Mouse (Mus musculus) effector memory CD4-positive, alpha-beta T cell, adult 5 months (primary cell): ENCODE data around the gene Asxl1. TPM values are rescaled to one million over a fixed set of nuclear protein-coding genes. Genes with fewer than 3 reads are reported as not detected.

Experiments
- polyA plus RNA-seq: library from polyadenylated mRNA; unstranded; fragments of 100-300 nt; shearing (Covaris generic); gene quantifications from one replicate; pipeline ENCODE4 v1.2.1, GENCODE M21; 2017

Asxl1 gene
- 42.2 TPM for polyA plus RNA-seq

DNA sequence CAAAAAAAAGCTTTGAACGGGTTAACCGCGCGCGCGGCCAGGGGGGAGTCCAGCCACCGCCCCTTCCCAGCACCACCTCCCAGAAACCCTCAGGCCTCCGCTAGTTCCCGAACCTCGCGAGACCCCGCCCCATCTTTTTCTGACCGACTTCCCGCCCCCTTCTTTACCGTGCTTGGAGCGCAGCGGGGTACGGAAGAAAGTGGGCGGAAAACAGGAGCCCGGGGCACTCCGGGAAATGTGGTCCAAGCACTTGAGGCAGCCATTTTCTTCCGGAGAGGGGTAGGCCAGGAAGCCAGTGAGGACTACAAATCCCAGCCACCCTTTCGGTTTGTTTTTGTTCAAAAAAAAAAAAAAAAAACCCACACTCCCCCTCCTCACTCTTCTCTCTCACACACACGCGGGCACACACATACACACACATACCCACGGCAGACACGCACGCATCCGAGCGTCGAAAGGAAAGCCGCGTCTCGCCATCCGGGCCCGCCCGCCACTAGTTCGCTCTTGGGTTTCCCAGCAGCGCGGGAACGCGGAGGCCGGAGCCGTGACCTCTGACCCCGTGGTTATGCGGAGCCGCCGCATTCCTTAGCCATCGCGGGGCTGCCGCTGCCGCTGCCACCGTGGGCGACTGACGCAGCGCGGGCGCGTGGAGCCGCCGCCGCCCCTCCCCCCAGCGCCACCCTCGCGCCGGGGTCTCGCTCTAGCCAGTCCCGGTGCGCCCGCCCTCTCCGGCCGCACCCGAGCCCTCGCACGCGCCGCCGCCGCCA, at the start of gene Asxl1:
TSS of gene Asxl1 (plus strand) at position 376 of the 767 bp plus-strand sequence.

Other genes with a start within 250 kb of the Asxl1 start
- not detected for gene Hck, start 237.4 kb upstream of the Asxl1 start, polyA plus RNA-seq
- gene Tm9sf4, start 184.5 kb upstream of the Asxl1 start, polyA plus RNA-seq = 45.9 TPM
- gene Tspyl3, start 120.4 kb upstream of the Asxl1 start, polyA plus RNA-seq = 8.6 TPM
- gene Plagl2, start 104.4 kb upstream of the Asxl1 start, polyA plus RNA-seq = 12.9 TPM
- 10.1 TPM for gene Pofut1, start 104.3 kb upstream of the Asxl1 start, polyA plus RNA-seq
- 9.4 TPM for gene Kif3b, start 54.4 kb upstream of the Asxl1 start, polyA plus RNA-seq
- not detected for gene 4930404H24Rik, start 147.0 kb downstream of the Asxl1 start, polyA plus RNA-seq
- 0.92 TPM for gene Nol4l, start 184.1 kb downstream of the Asxl1 start, polyA plus RNA-seq